Mouse (Mus musculus) hematopoietic stem cell, adult 5-6 weeks (primary cell): ENCODE data around the gene Gpank1. TPM values are rescaled to one million over a fixed set of nuclear protein-coding genes. Genes with fewer than 3 reads are reported as not detected.
A peak's percentile ranks its signal among the peaks of the same experiment; 100 is the strongest.

ENCODE experiments used
- ATAC-seq, 2 experiments: fragments of 125-278 bp in 1 of 2; replicated peaks in 1 of 2; 2 replicates each; pipeline ENCODE4 v1.8.0; 2016 to 2017; ENCODE audit warnings: inconsistent platforms in 2 of 2, mild to moderate bottlenecking in 2 of 2, moderate number of reproducible peaks in 2 of 2, low read depth in 1 of 2, moderate TSS enrichment in 1 of 2; ENCODE audit not compliant: low FRiP score in 2 of 2, poor library complexity in 2 of 2, severe bottlenecking in 2 of 2, insufficient read depth in 1 of 2, low TSS enrichment in 1 of 2
- total RNA-seq: library from RNA; stranded (forward); fragments of 172-1452, 232-1000 nt; gene quantifications from 2 replicates; pipeline ENCODE4 v1.2.3, GENCODE M21; 2017

The Gpank1 gene
- total RNA-seq: 31.2 and 35.1 TPM in 2 replicates

DNA sequence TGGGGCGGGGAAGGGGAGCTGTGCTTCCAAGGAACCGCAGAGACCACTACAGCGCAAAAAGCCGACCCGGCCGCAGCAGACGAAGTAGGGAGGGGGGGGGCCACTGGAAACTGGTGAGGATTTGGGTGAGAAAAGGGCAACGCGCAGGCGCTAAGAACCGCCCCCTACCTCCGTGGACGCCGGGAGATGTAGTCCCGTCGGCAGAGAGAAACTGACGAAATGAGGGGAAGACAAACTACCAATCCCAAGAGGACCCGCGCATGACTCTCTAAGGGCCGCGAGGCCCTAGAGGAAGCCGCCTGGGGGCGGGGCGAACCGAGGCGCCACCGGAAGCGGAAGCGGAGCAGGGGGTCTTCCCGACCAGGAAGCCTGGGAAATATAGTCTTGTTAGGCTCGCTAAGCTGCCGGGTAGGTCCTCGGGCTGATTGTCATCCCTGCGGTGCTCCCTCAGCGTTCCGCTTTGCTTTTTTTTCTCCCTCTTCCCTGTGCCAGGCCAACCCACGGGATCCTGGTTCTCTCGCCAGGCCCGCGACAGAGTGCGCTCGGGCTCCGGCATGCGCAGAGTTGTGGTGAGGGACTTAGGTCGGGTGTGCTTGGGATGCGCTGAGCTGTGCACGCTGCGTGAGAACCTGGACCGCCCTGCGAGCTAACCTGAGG lies at the start of gene Gpank1:
TSS of gene Gpank1 (plus strand) at position 313 of the 657 bp plus-strand sequence.
- ATAC-seq: peak; percentile 88 to 89

DNA sequence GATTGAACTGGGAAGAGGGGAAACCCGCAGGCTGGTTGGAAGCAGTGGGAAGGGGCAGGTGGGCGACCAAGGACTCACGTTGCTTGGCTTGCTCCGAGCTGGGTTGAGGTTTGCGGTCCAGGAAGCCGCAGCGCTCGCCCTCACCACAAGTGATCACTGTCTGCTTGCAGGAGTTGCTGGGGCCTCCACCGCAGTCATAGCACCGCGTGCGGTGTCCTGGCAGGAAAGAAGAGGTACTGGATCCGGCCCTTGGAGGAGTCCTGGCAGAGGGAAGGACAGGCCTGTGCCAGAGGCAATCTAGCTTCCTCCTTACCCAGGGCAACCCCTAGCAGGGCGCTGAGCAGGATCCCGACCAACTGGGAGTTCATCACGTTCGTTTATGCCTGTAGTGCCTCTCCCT lies 47.2 kb upstream of the Gpank1 start:
- peak; percentile 31 to 35; a peak in 2 of 4 replicates for ATAC-seq

DNA sequence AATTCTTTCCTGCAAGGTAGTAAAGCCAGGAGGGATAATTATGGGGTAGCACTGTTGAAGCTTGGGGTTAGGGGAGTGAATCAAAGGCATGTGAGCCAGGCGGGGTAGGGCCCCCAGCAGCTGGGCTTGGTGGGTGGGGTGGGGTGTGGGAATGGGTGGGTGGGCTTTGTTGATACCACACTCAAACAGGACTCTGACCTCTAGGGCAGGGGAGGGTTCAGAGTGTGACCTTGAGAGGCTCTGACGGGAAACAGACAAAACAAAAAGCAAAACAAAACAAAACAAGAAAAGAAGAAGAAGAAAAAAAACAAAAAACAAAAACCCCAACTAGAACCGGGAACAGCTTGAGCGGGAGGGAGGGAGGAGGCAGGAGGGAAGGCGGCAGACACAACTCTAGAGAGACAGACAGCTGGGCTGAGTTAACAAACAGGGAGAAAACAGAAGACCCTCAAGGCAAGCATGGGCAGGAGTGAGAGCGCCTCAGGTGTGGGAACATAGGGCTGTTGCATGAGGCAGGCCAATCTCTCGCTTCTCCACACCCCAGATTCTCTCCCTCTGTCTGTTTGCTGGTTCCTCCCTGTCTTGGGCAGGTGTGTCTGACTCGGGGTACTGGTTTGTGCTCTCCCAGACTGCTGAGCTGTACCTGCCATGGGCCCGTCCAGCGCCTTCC lies 44.6 kb upstream of the Gpank1 start, which contains the start of gene Ly6g6e:
TSS of gene Ly6g6e (plus strand) at position 396 of the 670 bp plus-strand sequence.
- no peak for ATAC-seq

DNA sequence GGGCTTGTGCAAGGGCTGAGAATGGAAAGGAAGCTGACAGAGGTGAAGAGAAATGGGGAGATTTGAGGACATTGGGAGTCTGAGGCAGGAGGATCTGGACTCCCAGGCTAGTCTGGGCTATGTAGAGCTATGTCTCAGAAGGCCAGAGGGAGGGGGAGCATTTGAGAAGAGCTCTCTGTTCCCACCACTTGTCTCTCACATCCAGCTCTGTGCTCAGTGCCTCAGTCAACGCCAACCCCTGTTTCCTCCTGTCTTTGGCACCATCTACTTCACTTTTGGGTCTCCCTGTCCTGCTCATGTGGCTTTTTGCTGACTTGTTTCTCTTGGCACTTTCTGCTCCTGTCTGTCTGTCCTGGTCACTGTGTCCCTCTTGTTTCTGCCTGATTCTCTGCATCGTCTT lies 44.0 kb upstream of the Gpank1 start:
- ATAC-seq: no peak

DNA sequence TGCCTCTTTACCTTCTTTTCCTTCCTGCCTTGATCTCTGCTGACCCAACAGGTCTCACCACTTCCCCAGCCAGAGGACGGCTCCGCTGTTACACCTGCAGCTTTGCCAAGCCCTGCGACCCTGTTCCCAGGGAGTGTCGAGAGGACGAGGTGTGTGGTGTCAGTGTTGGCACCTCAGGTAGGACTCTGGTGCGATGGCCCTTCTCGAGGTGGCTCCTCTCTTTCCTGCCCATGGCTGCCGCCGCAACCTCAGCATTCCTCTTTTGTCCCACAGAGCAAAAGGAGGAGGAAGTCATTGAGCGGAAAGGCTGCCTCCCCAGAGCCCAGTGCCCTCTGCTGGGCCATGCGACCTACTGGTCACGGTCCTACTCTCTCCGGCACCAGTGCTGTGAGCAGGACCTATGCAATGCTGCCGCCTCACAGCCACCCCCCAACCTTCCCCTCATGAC lies 43.4 kb upstream of the Gpank1 start, which contains the start of gene Ly6g6d:
TSS of gene Ly6g6d (minus strand) at position 280 of the 448 bp plus-strand sequence.
- ATAC-seq: peak; percentile 42 to 59; a peak in 2 of 4 replicates

DNA sequence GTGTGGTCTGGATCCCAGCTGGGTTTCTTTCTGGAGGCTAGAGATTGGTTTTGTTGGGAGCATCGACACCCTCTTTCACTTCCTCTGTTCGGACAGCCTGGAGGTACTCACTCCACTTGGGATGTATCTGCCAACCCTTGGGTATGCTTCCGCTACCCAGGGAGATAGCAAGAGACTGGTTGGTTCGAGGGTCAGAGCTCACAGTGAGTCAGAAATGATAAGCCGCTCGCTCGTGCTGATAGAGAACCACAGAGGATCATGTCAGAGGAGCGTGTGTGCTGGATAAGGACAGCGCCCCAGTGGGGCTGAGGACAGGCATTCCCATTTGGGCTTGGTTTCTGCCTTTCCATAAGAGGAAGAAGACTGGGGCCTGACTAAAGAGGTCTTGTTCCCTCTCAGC lies 41.5 kb upstream of the Gpank1 start:
- ATAC-seq: no peak; a peak in 1 of 4 replicates

DNA sequence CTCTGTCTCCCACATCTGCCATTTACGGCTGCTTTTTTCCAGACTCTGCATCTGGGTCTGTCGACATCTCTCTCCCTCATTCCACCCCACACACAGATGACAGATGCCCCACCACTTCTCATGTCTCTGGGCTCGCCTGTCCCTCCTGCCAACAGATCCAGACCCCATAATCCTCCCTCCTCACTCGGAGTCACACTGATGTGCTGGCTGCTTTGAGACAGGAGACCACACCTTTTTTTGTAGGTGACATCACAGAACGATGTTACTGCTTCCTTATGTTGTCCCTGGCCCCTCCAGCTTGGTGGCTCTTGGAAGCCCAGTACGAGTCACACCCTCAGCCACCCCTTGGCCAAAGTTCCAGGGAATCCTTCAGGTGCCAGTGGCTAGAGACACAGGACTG lies 41.0 kb upstream of the Gpank1 start:
- ATAC-seq: no peak

DNA sequence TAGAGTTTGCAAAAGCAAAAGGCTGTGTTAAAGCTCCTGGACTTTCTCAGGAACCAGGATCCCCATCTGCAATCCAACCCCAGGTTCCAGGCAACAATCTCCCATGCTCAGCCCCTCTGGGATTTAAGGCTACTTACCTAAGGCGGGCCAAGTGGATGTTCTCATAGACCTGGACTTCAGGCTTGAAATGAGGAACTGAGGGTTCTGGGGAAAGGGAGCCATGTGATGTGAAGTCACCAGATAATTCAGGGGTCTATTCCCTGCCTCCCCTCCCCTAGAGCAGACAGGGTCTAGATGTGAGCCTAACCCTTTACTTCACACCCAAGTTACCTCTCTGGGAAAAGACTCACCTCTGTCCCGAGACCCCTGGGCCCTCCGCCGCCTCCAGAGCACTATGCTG lies 40.5 kb upstream of the Gpank1 start:
- ATAC-seq: no peak

DNA sequence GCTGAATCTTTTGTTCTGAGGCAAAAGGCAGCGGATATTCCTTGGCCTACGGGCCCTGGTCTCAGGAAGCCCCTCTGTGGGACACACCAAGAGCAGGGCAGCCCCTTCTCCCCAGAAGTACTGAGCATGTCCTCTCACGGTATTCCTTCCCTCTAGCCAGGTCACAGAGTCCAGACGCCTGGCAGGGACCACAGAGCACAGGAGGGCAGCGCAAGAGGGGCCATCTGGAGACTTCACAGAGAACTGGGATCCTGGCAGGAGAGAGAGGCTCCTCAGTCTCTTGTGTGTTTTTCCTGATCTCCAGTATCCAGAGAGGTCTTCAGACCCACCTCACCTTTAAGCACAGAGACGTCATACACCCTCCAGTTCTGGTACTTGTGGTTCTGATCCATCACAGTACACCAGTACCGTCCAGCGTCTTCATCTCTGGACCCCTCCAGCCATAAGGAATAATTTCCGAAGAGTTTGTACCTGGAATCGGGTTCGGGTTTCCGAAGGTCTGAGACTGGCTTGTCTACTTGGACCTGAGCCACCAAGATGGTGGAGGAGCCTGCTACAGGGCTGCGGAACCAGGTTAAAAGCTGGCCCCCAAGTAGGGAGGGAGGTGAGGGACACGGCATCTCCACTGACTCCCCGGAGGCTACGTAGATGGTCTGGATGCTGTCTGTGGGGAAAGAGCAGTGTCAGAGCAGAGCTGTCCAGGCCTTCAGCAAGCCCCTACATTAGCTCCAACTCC lies 38.2 kb upstream of the Gpank1 start:
- no peak for ATAC-seq

DNA sequence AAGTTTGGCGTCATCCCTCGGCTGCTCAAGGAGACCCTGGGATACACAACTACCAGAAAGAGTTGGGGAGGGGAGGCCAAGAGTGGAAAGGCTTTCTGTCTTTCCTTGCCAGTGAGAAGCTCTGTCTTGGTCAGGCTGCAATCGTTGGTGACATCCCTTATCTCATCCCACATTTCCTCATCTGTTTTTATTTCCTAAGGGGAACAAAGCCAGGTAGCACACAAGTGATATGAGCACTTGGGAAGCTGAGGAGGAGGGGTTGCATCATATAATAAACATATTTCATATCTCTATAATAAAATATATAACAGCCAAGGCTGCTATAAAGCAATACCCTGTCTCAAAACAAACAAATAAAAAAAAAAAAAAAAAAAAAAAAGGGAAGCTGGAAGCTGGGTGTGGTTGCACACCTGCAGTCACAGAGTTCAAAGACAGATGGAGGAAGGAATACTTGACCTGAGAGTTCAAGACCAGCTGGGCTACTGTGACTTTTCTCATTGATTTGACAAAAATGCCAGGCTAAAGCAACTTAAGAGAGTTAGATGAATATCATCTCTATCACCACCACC lies 37.2 kb upstream of the Gpank1 start:
- ATAC-seq: no peak

DNA sequence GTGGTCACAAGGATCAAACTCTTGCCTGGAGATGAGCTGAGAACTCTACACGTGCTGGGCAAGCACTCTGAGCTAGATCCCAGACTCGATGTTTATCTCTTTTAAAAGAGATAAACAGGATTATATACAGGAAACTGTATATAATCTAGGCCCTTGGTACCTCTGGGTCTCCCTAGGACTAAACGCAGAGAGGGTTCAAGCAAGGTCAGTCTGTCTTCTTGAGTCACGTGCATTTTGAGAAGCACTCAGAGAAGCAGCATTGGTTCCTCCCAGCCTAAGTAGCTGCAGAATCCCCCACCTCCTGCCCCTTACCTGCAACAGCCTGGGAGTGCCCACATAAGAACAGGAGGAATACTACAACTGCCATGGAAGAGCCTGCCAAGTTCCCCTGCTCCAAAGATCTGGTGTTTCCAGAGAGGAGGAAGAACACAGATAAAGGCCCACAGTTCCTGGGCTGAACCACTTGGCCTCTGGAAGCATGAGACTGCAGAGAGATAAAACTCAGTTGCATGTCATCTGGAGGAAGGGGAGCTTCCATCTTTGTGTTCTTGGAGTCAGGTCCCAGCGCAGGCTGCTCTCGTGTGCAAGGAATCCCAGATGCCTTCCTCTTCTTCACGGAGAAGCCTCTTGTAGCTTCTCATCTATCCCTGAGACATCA lies 35.9 kb upstream of the Gpank1 start, which contains the start of gene Ly6g6f:
TSS of gene Ly6g6f (minus strand) at position 403 of the 658 bp plus-strand sequence.
- ATAC-seq: no peak

DNA sequence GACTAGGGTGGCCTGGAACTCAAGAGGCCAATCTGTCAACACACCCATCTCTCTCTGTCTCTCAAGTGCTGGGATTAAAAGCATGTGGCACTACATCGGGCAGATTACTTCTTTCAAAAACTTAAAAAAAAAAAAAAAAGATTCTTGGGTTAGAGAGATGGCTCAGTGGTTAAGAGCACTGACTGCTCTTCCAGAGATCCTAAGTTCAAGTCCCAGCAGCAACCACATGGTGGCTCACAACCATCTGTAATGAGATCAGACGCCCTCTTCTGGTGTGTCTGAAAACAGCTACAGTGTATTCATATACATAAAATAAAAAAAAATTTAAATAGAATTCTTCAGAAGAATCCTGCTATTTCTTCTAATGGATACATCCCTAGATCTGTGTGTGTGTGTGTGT lies 33.1 kb upstream of the Gpank1 start:
- no peak for ATAC-seq

DNA sequence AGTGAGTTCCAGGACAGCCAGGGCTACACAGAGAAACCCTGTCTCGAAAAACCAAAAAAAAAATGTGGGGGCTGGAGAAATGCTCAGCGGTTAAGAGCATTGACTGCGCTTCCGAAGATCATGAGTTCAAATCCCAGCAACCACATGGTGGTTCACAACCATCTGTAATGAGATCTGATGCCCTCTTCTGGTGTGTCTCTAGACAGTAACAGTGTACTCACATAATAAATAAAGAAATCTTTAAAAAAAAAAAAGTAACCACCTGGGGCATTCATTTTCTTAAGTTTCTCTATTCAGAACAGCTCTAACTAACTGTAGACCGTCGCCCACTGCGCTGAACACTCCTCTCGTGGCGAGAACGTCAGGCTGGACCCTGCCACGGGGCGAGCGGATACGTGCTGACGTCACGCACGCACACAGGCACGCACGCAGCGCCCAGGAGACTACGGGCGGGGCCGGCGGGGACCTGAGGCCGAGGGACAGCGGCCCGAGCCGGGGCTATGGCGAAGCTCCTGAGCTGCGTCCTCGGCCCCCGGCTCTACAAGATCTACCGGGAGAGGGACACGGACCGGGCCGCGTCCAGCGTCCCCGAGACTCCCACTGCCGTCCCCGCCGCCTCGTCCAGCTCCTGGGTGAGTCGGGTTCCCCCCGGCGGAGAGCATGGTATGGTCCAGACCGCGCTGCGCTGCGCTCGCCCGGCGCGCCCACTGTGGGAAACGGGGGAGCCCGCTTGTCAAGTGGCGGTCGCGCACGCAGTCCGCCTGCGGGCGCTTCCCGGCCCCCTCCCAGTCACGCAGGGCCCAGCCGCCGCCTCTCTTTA lies 32.2 kb upstream of the Gpank1 start, which contains the start of gene Abhd16a:
TSS of gene Abhd16a (plus strand) at position 439 of the 820 bp plus-strand sequence.
- ATAC-seq: peak; percentile 96 to 98

DNA sequence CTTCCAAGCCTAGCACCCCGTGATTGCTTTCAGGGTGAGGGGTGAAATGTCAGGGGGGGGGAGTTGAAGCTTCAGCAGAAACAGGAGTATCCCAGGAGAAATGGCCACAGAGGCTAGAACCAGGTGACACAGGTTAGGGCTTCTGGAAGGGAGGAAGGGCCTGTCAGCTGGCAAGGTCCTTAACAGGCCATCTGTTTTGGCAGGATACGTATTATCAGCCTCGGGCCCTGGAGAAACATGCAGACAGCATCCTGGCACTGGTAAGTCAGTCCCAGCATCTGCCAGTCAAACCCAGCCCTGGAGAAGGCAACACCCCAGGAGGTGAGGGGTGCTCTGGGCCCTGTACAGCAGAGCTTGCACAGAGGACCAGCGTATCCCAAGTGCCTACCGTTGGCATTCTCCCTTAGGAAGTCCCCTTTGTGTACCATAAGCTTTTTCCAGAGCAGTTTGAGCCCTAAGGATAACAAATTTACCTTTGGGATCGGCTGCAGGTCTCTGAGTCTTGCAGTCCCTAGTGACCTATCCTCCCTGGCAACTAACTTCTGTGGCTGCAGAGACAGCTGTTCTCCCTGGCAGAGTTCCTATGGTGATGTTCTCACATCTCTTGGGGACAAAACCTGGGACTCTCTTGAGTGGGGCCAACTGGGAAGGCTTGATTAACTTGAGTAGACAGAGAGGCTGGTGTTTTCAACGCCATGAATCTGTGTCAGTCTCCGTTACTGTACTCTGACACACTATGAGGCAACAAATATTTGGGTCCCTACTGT lies 30.9 kb upstream of the Gpank1 start:
- ATAC-seq: 0 out of 4 replicates have a peak, but pooled peaks of 1 of the 2 experiments have one; percentile 9

DNA sequence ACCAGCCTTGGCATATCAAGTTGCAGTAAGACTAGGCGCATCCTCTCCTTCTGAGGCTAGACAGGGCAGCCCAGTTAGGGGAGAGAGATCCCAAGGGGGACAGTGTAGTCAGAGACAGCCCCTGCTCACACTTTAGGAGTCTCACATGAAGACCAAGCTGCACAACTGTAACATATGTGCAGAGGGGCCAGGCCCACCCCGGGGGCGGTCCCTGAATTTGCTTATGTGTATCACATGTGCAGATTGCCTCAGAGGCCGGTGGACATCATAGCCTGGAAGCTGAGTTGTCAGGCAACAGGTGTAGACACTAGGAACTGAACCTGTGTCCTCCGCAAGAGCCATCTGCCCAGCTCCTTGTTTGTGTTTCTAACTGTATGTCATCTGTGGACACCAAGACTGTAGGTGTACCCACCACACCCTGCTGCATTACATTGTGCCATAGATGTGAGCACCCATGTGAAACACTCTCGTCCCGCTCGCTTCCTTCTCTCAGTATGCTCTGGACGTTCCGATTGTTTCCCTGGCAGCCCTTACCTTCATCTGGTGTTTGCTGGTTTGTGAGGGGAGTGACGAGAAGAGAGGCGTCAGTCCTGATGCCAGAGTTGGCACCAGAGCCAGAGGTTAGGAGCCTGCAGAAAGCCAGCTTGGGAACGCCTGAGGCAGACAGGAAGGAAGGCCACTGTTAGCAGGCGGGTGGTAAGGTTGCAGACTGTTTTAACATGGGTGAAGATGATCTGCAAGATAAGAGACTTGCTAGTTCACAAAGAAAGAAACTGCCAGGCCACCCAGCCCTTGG lies 28.7 kb upstream of the Gpank1 start:
- ATAC-seq: no peak
